Mouse (Mus musculus) kidney, postnatal 4 days (tissue): ENCODE results near the gene Cep164.
"Not testable (repeated sequence)": the region's sequence is repeated elsewhere in the genome, so short reads cannot be mapped to it uniquely, and the experiment has no call there.

Experiments
- DNase-seq, 2 experiments: peaks; one replicate each; pipeline ENCODE4 v3.0.0; 2021; ENCODE audit warnings: mixed read lengths in 2 of 2

The Cep164 gene

GRCm38 (mm10) chr9:45783249-45784069 lies 45.0 kb downstream of the Cep164 start:
- DNase-seq, result no peak

- DNase-seq, result no peak
Measured at GRCm38 (mm10) chr9:45779201-45779600, 49.3 kb downstream of the Cep164 start.

GRCm38 (mm10) chr9:45776176-45776575 lies 52.3 kb downstream of the Cep164 start:
- not testable (repeated sequence) for DNase-seq

- DNase-seq, result no peak
Measured at GRCm38 (mm10) chr9:45774088-45774487, 54.4 kb downstream of the Cep164 start.

- no peak for DNase-seq
Measured at GRCm38 (mm10) chr9:45769596-45769995, 58.9 kb downstream of the Cep164 start.

- DNase-seq, result peak; percentile 51 to 58
Measured at GRCm38 (mm10) chr9:45768421-45768820, 60.1 kb downstream of the Cep164 start.

GRCm38 (mm10) chr9:45767155-45767554 lies 61.3 kb downstream of the Cep164 start:
- no peak for DNase-seq

- DNase-seq, result peak in 1 of 2 experiments; percentile 33
Measured at GRCm38 (mm10) chr9:45766195-45766594, 62.3 kb downstream of the Cep164 start.

GRCm38 (mm10) chr9:45754452-45755091 lies 73.9 kb downstream of the Cep164 start:
- peak; percentile 82 to 83 for DNase-seq

GRCm38 (mm10) chr9:45749917-45750316 lies 78.6 kb downstream of the Cep164 start:
- no peak for DNase-seq

GRCm38 (mm10) chr9:45745451-45745850 lies 83.0 kb downstream of the Cep164 start:
- DNase-seq, result no peak

- DNase-seq, result peak; percentile 44 to 49
Measured at GRCm38 (mm10) chr9:45740584-45740980, 87.9 kb downstream of the Cep164 start.

GRCm38 (mm10) chr9:45739702-45740583 lies 88.5 kb downstream of the Cep164 start:
- peak; percentile 72 to 80 for DNase-seq

- no peak for DNase-seq
Measured at GRCm38 (mm10) chr9:45739001-45739701, 89.3 kb downstream of the Cep164 start.

GRCm38 (mm10) chr9:45733246-45733645 lies 95.2 kb downstream of the Cep164 start:
- no peak for DNase-seq

GRCm38 (mm10) chr9:45731851-45732250 lies 96.6 kb downstream of the Cep164 start:
- DNase-seq, result no peak

GRCm38 (mm10) chr9:45719997-45720396 lies 108.5 kb downstream of the Cep164 start:
- DNase-seq, result no peak
